ENCODE assay signal across 22 mouse cellular contexts in the genomic region with DNA sequence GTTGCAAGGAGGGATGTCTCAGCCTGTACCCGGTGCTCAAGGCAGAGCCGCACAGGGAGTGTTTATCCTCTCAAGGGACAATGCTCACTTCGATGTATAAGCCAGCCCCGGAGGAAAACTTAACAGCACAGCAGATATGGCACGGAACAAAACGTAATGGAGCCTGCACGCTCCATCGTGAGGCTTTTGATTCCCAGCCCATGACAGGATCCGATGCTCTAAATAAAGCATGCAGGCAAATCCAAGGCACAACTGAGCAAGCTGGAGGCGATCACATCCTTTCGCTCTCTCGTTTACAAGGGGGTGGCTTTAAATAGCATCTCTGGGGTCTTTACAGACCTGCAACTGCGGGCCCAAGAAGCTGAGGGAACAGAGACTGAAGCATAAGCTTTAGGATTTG. TPM values are rescaled to one million over a fixed set of nuclear protein-coding genes. Genes with fewer than 3 reads are reported as not detected.
DNase-seq lines count a peak whose midpoint lies in the region; ATAC-seq lines count a peak whose summit lies in the region.
"Had no signal": no experiment of that assay in that cellular context is flagged by ENCODE, and none has a peak within 500 bp of the region (broad histone marks: within the 10 kb centered on the region; RNA-seq: fewer than 3 reads in every experiment).

No protein-coding gene starts in this region.

- peaks cover 18% of the 10 kb centered on the region for H3K4me1 ChIP-seq in neural tube, embryonic 13.5 days (replicated peaks)
- peaks cover 25% of the 10 kb centered on the region for H3K4me1 ChIP-seq in hindbrain, embryonic 15.5 days (replicated peaks)
- H3K4me1 ChIP-seq in neural tube, embryonic 15.5 days: peaks cover 32% of the 10 kb centered on the region
- H3K4me1 ChIP-seq: heart, embryonic 12.5 days; limb, embryonic 12.5 days; liver, embryonic 13.5 days; lung, embryonic 15.5 days had no signal

- WGBS in neural tube, embryonic 13.5 days: 59% methylated on average over 13 of the region's 13 CpGs
- WGBS in hindbrain, embryonic 15.5 days: 47% methylated on average over 13 of the region's 13 CpGs
- 47% methylated on average over 13 of the region's 13 CpGs for WGBS in neural tube, embryonic 15.5 days

- H3K9ac ChIP-seq in neural tube, embryonic 13.5 days: peak overlapping the region; percentile 52
- no peak overlapping the region for H3K9ac ChIP-seq in hindbrain, embryonic 15.5 days
- H3K9ac ChIP-seq in neural tube, embryonic 15.5 days (replicated peaks): no peak overlapping the region
- H3K9ac ChIP-seq: embryonic facial prominence, embryonic 12.5 days; heart, embryonic 12.5 days; limb, embryonic 12.5 days; liver, embryonic 13.5 days; lung, embryonic 15.5 days had no signal

- no peaks in the 10 kb centered on the region for H3K36me3 ChIP-seq in neural tube, embryonic 13.5 days
- no peaks in the 10 kb centered on the region for H3K36me3 ChIP-seq in hindbrain, embryonic 15.5 days
- H3K36me3 ChIP-seq in neural tube, embryonic 15.5 days: no peaks in the 10 kb centered on the region
- H3K36me3 ChIP-seq: embryonic facial prominence, embryonic 12.5 days; heart, embryonic 12.5 days; limb, embryonic 12.5 days; liver, embryonic 13.5 days; lung, embryonic 15.5 days had no signal

- 0 out of 2 replicates have a peak, but pooled peaks cover 3% of the 10 kb centered on the region for H3K27me3 ChIP-seq in neural tube, embryonic 13.5 days
- H3K27me3 ChIP-seq in hindbrain, embryonic 15.5 days: no peaks in the 10 kb centered on the region
- H3K27me3 ChIP-seq in neural tube, embryonic 15.5 days (replicated peaks): no peaks in the 10 kb centered on the region
- H3K27me3 ChIP-seq: embryonic facial prominence, embryonic 12.5 days; heart, embryonic 12.5 days; limb, embryonic 12.5 days; liver, embryonic 13.5 days; lung, embryonic 15.5 days had no signal

- H3K4me2 ChIP-seq in neural tube, embryonic 13.5 days: no peak overlapping the region
- H3K4me2 ChIP-seq in hindbrain, embryonic 15.5 days: no peak overlapping the region
- H3K4me2 ChIP-seq in neural tube, embryonic 15.5 days: no peak overlapping the region
- H3K4me2 ChIP-seq: embryonic facial prominence, embryonic 12.5 days; heart, embryonic 12.5 days; limb, embryonic 12.5 days; liver, embryonic 13.5 days; lung, embryonic 15.5 days had no signal

- DNase-seq in frontal cortex, postnatal 25 days (ENCODE audit: low spot score in 2 of 2): no peak
- DNase-seq in neural tube, embryonic 10.5 days (ENCODE audit: extremely low spot score, low spot score): no peak
- DNase-seq in heart, postnatal 4 days: no peak
- DNase-seq: adrenal gland, postnatal 10 days; B cell, adult 2 months; cerebellum, adult 8-10 months; liver, embryonic 13.5 days; thymus, postnatal 36 days had no signal

- ATAC-seq in frontal cortex, adult (ENCODE audit: low TSS enrichment): peak; percentile 55; the same call in 1 of the 2 replicates
- ATAC-seq in neural tube, embryonic 13.5 days (ENCODE audit: low read depth): no peak
- ATAC-seq in hindbrain, embryonic 15.5 days (ENCODE audit: low FRiP score, low read depth): no peak
- ATAC-seq in neural tube, embryonic 15.5 days (ENCODE audit: low FRiP score): no peak
- ATAC-seq: intestine, embryonic 16.5 days had no signal

- H3K27ac ChIP-seq in neural tube, embryonic 13.5 days (replicated peaks): peak overlapping the region; percentile 73
- peak overlapping the region; percentile 63 for H3K27ac ChIP-seq in hindbrain, embryonic 15.5 days (replicated peaks)
- H3K27ac ChIP-seq in neural tube, embryonic 15.5 days (replicated peaks): peak overlapping the region; percentile 71
- H3K27ac ChIP-seq: embryonic facial prominence, embryonic 12.5 days; limb, embryonic 12.5 days; liver, embryonic 13.5 days; lung, embryonic 15.5 days had no signal

- no peak overlapping the region for H3K4me3 ChIP-seq in neural tube, embryonic 13.5 days
- no peak overlapping the region for H3K4me3 ChIP-seq in hindbrain, embryonic 15.5 days
- H3K4me3 ChIP-seq in neural tube, embryonic 15.5 days (replicated peaks): no peak overlapping the region
- H3K4me3 ChIP-seq: embryonic facial prominence, embryonic 12.5 days; heart, embryonic 12.5 days; limb, embryonic 12.5 days; liver, embryonic 13.5 days; lung, embryonic 15.5 days had no signal

- no peaks in the 10 kb centered on the region for H3K9me3 ChIP-seq in neural tube, embryonic 13.5 days
- no peaks in the 10 kb centered on the region for H3K9me3 ChIP-seq in hindbrain, embryonic 15.5 days
- no peaks in the 10 kb centered on the region for H3K9me3 ChIP-seq in neural tube, embryonic 15.5 days (replicated peaks)
- H3K9me3 ChIP-seq: embryonic facial prominence, embryonic 12.5 days; heart, embryonic 12.5 days; limb, embryonic 12.5 days; liver, embryonic 13.5 days; lung, embryonic 15.5 days had no signal

RNA-seq across cellular contexts. Expression of a gene that starts 53.9 kb away (rescaled TPM):
- not detected in 2 replicates for polyA plus RNA-seq in neural tube, embryonic 13.5 days (2015; fragmentation: Nextera tagmentation; extraction: Ambion mirVana)
- polyA plus RNA-seq in hindbrain, embryonic 15.5 days (2015; fragmentation: Nextera tagmentation; extraction: Ambion mirVana): not detected in 2 replicates
- not detected in 2 replicates for polyA plus RNA-seq in neural tube, embryonic 15.5 days (2015; fragmentation: Nextera tagmentation; extraction: Ambion mirVana)
- total RNA-seq in heart, postnatal 4 days (2021): not detected
- total RNA-seq: adrenal gland, postnatal 10 days; common myeloid progenitor, adult 5-6 weeks; heart, postnatal 25 days; monocyte, adult 5-6 weeks had no signal
- polyA plus RNA-seq: embryonic facial prominence, embryonic 12.5 days; gonadal fat pad, adult 2 months; heart, embryonic 12.5 days; intestine, embryonic 16.5 days; kidney, embryonic 16.5 days; limb, embryonic 12.5 days; liver, embryonic 13.5 days; lung, embryonic 15.5 days had no signal
